Mouse (Mus musculus) C2C12 (cell line): ENCODE measurements around the gene Nrtn.

Experiments used
- CTCF ChIP-seq: IDR thresholded peaks from one replicate; pipeline ENCODE4 v1.5.1; 2011; ENCODE audit not compliant: control insufficient read depth, insufficient read depth, insufficient read length
- MYOG ChIP-seq: IDR thresholded peaks from one replicate; pipeline ENCODE4 v1.6.1; 2011; ENCODE audit not compliant: control insufficient read depth, insufficient read length; ENCODE audit errors: extremely low read depth

GRCm38 (mm10) chr17:56805784-56806183 is 48.5 kb upstream of the Nrtn start:
- TF ChIP-seq MYOG (no peak), CTCF (no peak)
